Mouse (Mus musculus) testis, adult 2 months (tissue): ENCODE results near the gene Gm20388.

Experiments used
- CTCF ChIP-seq: fragments of 200-500 bp; IDR thresholded peaks from 2 replicates; pipeline ENCODE4 v1.5.1; 2012; ENCODE audit warnings: low read depth, mild to moderate bottlenecking, inconsistent platforms, low read length, moderate library complexity; ENCODE audit not compliant: control insufficient read depth, insufficient read depth, insufficient replicate concordance
- POLR2A ChIP-seq: fragments of 200-500 bp; IDR thresholded peaks from 2 replicates; pipeline ENCODE4 v1.6.1; 2012; ENCODE audit warnings: low read depth, mild to moderate bottlenecking, inconsistent platforms, low read length, moderate library complexity; ENCODE audit not compliant: control insufficient read depth

- TF ChIP-seq POLR2A (no peak), CTCF (no peak)
These were observed 3012.3 kb downstream of the Gm20388 start for GRCm38 (mm10) chr8:122922945-122923344.
